Mouse (Mus musculus) heart, adult 2 months (tissue): ENCODE data around the gene Zbtb7b.

Source experiments
- CTCF ChIP-seq: fragments of 200-600 bp; IDR thresholded peaks from 2 replicates; pipeline ENCODE4 v1.8.1; 2022; ENCODE audit warnings: antibody characterized with exemption, mild to moderate bottlenecking, moderate library complexity
- EP300 ChIP-seq: fragments of 200-500 bp; IDR thresholded peaks from 2 replicates; pipeline ENCODE4 v1.6.1; 2011; ENCODE audit warnings: low read depth, low read length, control low read depth; ENCODE audit not compliant: insufficient read depth

DNA sequence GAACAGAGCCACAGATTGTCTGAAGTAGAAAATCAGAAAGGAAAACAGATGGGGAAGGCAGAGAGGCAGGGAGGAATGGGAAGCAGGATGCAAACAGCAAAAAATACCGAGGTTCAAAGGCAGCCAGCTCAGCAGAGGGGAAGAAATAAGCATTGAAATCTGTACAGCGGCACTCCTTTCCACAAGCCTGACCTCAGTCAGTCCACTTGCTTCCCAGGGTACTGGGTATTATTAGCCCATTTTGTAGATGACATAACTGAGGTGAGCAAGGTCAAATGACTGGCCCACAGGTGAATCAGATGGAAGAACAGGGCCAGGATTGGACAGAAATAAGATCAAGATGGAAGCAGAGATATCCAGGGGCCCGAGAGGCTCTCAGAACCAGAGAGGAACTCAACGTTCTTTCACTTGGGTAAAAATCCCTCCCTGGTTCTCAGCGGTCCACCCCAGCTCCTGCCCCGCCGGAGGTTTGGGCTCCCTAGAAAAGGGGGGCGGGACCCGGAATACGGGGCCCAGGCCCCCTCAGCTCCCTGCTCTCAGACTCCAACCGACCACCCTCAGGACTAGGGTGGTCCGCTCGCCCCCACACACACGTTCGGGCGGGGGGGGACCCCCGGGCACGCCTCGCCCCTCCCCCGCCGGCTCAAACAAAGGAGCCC, 57.4 kb downstream of the Zbtb7b start:
- TF ChIP-seq CTCF, result no peak
- no peak for TF ChIP-seq EP300
